Mouse (Mus musculus) CD4-positive, CD25-positive, alpha-beta regulatory T cell, adult 4 months (primary cell): ENCODE data around the gene Fgd6. TPM values are rescaled to one million over a fixed set of nuclear protein-coding genes. Genes with fewer than 3 reads are reported as not detected.

ENCODE experiments used
- ATAC-seq: one replicate; pipeline ENCODE4 v1.8.0; 2017
- polyA plus RNA-seq, 2 experiments: library from polyadenylated mRNA; unstranded; fragments of 100-300 nt; shearing (Covaris generic); gene quantifications; one replicate each; pipeline ENCODE4 v1.2.1; 2017

Gene Fgd6
- polyA plus RNA-seq, 2 experiments from 2014 or later: 1.7 TPM

DNA sequence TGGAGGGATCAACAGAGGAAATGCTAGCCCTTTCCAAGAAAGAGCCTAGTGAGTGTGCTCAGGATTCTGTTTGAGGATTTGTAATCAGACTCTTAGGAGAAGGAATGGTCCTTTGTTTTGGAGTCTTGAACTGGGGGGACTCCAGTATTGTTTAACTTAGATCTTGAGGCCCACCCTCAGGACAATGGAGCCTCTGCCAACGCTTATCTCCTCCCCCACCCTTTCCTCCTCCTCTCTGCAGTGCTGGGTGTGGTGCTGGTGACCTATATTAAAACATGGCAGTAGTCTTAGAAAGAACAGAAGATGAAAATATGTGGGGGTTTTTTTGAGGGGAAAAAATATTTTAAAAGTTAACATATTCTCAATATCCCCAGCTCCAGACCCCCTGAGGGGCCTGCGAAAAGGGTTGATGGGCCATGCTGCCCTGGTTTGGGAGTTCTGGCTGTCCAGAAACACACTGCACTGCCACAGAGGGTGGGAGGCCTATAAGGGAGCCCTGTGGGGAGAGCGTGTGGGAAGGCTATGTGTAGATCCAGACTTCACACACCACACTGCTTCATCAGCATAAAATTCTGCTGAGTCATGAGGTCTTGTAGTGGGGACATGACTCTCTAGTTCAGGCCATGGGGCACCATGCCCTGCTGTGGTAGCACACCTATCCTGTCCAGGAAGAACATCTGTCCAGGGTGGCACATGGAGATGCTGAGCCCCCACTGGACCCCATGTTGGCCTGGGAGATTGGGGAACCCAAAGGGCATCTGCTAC, 61.5 kb downstream of the Fgd6 start:
- ATAC-seq: no peak

DNA sequence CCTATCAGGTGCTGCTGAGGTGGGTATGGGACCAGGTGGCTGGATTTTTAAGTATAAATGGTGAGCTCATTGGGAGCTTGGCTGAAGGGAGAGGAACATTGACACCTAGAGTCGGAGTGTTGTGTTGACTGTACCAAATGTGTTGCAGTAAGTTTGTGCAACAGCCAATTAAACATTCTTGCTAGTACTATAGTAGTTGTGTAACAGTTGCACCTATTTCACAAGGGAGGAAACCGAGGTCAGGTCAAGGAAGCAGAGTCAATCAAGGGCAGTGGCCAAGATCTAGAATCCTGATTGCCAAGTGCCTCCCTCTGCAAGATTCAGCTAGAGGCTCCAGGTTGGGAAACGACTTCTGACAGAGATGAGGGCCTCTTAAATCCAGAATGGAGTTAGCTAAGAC, 62.3 kb downstream of the Fgd6 start:
- ATAC-seq: no peak

DNA sequence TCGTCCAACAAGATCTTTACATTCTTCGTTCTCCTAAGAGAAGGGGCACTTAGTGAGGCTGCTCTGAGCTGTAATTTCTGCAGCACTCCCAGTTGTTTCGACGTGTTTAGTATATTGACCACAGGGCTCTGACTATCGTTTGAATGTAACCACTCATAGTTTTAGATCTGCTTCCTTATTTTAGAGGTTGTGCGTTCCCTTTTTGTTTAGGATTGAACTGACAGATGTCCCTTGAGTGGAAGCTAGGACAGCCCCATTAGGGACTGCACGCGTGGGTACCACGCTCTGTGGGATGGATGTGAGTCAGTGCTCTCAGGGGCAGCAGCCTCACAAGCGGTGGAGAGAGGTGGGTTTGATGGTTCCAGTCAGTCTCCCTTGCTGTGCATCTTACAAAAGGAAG, 69.7 kb downstream of the Fgd6 start:
- no peak for ATAC-seq

DNA sequence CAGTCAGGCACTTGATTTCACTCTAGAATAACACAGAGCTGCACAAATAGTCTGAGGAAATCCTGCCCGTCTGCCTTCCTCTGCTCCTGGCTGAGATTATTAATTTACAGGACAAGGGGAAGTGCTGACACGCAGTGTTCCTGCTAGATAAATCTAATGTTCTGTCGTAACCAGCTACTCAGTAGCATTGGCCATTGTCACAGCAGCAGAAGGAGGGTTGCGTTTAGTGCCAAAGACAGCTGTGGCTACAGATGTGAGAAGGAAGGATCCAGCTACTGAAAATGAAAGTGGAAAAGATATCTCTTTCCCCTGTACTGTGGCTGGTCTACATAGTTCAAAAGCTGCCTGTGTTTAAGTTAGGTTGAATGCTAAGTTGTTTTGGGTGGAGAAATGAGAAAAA, 71.4 kb downstream of the Fgd6 start:
- no peak for ATAC-seq

DNA sequence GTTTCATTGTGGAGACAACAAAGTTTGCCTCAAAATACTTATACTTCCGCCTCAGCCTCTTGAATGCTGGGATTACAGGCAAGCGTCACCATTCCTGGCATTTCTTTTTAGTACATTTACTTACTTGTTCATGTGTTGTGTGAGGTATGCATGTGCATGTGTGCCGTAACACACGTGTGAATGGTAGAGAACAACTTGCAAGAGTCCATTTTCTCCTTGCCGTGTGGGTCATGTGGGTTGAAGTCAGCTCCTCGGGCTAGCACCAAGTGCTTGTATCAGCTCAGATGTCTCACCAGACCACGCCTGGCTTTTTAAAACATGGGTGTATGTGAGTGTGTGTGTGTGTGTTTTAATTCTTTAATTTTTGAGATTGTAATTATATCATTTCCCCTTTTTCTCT, 71.8 kb downstream of the Fgd6 start:
- ATAC-seq: no peak

DNA sequence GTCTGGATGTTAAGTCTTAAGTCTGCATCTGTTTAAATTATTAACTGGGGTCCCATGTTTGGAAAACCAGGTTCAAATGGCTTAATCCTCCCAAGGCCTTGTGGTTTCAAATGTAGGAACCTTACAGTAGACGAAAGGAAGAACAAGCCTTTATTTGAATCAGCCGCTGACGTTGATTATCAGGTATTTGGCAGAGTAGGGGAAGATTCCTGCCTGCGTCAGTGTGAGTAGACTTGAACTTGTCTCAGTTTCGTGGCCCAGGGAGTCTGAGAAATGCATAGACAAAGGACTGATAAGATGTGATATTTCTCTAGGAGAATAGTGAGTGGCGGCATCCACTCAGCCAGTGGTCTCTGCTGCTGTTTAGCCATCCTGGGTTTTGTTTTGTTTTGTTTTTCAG, 73.0 kb downstream of the Fgd6 start:
- no peak for ATAC-seq

DNA sequence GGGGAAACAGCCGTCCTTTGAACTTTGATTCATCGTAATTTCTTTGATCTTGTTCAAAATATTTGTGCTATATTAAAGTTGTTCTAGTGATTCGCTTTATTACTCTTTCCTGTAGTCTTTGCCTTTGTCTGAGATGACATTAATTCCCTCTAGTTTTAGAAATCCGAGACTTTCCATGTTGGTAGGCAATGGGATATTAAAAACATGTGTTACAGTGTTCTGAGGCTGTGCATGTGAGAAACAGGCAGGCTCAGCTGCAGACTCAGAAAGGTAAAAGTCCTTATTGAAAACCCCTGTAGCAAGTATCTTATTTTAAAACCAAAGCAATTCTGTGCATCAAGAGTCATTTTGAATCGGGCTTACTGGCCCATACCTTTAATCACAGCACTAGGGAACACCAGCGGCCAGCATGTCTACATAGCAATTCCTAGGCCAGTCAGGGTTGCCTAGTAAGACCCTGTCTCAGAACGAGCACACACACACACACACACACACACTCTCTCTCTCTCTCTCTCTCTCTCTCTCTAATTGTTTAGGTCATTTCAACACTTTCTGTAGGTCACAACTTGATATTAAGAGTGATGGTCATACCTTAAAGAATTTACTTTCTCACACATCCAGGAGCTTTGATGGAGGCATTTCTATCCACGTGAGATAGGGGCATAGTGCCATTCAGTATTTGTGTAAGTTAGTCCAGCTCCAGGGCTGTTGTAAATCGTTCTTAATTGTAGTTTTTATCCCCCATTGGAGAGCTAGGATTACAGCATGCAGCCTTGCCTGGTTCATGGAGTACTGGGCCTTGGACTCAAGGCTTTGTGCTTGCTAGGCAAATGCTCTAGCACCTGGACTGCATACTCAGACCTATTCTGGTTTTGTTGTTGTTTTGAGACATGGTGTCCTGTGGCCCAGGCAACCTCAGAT, 75.3 kb downstream of the Fgd6 start:
- ATAC-seq: no peak

DNA sequence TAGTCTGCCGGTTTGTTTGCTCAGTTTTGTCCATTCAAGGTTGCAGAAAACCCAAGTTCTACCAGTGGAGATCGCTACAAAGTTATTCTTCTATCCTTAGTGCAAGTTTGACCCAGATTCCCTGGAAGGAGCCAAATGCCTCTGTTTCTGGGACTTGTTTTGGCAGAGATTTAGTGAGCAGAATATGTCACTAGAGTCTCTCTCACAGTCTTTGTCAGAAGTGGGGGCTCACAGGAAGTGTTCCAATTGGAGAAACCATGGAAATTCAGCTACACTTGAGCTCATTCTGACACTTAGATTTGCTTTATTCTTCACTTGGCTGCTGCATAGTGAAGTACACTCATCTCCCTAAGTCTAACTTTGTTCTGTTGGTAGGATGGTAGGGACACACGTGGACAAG, 76.4 kb downstream of the Fgd6 start:
- no peak for ATAC-seq

DNA sequence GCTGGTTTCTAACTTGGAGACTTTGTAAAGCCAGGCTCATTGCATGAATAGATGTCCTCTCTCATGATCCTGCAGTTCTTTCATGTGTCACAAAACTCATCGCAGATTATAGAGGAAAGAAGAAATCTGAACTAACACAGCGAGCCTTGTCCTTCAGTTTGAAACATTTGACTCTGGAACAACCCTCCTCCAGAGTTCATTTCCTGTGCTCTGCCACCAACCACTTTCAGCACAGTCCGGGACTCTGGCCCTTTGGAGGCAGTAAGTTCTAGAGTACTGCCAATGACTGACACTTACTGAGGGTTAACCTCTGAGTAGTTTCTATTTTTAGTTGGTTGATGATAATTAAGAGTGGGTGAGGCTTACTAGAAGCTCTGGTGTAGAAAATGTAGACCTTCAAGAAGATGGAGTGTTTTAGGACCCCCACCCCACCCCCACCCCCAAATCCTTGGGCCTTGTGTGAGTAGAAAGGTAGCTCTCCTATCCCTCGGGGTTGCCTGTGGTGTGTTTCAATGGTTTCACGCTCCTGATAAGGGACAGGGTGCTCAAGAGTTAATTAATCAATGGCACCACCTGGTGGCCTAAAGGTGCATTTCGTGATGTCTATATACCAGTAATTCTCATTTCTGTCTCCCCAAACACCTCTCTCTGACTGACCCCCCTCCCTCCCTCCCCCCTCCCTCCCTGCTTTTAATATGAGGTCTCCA, 80.2 kb downstream of the Fgd6 start:
- peak; percentile 99 for ATAC-seq

DNA sequence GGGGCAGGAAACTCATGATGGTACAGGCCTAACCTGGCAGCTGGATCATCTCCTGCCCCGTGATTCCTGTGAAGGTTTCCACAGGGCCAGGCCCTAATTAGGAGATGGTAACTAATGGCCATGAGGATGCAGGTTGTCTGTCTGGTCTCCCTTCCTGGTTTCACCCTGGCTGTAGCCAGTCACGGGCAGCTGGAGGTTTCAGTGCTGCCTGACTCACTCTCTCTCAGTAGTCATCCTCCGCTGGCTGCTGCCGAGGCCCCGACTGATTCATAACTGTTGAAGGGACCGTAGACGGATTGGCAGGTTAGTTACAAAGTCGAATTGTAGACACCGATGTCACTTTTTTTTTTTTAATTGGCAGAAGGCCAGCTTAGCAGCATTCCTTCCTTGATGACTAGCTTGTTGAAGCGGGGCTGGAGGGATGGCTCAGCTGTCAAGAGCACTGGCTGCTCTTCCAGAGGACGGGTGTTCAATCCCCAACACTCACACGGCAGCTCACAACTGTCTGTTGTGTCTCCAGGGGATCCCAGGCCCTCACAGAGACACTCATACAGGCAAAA, 81.1 kb downstream of the Fgd6 start:
- ATAC-seq: no peak

DNA sequence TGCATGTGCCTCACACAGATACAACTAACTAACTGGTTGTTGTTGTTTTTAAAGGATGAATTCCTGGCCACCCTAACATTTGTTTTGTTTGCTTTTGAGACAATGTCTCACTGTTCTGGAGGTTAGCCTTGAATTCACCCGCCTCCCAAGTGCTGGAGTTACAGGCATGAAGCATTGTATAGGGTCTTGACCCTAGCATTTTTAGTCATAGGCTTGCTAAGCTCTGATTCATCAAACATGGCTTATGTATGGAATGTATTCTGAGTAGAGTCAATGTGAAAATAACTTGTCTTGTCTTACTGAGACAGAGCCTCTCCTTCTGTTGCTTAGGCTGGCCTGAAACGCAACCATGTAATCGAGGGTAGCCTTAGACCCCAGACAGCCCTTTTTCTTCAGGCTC, 82.1 kb downstream of the Fgd6 start:
- no peak for ATAC-seq

DNA sequence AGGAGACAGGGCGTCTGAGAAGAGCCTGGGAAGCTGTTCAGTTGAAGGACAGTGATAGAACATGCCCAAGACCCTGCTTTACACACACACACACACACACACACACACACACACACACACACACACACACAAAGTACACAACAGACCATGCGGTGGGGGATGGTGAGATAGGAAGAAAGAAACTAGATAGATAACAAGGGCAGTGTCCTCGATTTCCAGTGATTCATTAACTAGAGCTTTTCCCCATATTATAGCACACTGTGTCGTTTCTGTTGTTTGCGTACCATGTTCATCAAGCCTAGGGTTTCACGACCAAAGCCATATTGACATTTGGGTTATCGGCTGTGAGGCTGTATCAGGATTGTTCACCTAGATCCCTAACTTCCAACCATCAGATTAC, 83.2 kb downstream of the Fgd6 start:
- no peak for ATAC-seq

DNA sequence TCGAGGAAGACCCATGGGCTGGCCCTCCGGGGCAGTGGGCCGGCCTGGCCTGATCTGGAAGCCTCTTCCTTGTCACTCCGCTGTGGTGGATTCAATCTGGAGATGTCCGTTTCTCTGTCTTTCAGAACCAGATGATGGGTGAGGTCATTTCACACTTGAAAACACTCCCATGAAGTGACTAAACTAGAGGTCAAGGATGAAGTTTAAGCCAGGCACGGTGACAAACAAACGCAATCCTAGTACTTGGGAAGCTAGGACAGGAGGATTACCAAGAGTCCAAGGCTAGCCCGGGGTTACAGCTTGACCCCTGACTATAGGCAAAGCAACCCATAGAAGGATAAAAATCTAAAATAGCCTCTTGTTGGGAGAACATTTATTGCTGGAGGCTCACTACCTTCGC, 84.9 kb downstream of the Fgd6 start:
- ATAC-seq: no peak

DNA sequence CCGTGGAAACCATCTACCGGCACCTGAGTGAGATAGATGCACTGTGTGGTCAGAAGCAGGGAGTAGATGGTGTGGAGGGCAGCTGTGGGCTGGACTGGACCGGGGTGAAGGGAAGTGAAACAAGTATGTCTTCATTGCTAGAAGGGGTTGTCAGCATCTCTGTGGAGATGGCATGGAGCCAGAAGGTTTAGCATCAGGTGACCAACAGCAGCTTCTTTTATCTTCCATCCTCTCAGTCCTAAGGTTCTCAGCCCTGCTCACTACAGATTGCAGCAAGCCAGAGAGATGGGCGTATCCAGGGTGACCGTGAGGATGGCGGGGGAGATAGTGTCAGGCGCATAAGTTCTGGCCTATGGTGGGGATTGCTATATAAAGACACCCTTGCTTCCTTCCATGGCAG, 86.8 kb downstream of the Fgd6 start:
- no peak for ATAC-seq

DNA sequence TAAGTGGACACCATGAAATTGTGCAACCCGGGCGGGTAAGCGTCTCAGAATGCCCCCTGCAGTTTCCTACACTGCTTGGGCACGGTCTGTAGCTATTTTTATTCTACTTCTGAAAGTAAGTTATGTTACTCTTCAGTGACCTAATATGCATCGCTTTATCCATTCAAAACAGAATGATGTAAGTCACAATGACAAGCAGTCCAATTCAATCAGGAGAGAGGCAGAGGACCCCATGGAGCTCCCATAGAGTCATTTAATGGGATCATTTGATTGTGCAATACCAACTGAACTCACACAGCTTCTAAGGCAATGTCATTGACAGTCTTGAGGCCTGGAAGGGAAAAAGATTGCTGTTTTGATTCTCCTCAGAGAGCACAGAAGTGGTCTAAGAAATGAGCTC, 87.8 kb downstream of the Fgd6 start:
- no peak for ATAC-seq

DNA sequence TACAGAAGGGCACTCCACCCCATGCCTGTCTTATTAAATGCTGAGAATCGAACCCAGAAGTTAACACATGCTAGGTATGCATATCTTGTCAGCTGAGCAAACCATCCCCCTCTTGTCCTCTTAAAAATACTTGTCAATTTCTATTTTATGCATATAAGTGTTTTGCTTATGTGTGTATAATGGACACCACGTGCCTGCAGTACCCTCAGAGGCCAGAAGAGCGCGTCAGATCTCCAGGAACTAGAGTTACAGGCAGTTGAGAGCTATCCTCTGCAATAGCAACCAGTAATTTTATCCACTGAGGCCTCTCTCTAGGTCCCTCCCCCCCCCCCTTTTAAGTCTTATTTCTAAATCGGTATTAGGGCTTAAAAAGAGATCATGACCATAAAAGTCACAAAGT, 88.6 kb downstream of the Fgd6 start:
- ATAC-seq: no peak

DNA sequence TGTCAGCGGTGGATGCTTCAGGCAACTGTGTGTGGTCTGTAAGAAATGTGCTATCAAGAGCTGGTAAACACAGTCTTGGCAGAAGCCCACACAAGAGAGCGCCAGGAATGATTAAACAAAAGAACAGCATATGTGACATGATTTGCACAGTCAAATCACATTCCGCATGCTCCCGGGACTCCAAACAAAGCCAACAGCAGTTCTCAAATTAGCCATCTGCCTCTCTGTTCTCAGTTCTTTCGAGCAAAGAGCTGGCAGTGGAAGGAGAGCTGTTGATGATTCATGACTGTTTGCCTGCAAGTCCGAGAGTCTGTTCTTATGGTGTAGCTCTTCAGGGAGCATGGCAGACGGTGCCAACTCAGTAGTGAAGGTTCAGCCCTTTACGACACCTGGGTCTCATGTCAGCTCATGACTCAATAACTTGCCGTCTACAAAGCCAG, 93.9 kb downstream of the Fgd6 start:
- no peak for ATAC-seq

DNA sequence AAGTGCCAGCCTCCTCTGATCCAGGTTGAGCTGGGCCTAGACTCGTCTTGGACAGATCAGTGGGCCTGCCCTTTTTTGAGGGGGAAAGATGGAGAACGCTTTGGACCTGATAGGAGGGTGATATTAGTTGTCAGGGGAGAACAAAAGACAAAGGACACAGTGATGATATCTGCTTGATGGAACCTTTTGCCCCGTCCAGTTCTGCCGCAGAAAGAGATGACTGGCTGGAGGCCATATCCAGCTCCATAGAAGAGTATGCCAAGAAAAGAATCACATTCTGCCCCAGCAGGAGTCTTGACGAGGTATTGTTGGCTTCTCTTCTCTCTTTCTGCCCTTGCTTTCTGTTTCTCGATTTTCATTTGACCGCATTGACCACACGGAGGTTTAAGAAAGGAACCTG, 97.3 kb downstream of the Fgd6 start:
- no peak for ATAC-seq

DNA sequence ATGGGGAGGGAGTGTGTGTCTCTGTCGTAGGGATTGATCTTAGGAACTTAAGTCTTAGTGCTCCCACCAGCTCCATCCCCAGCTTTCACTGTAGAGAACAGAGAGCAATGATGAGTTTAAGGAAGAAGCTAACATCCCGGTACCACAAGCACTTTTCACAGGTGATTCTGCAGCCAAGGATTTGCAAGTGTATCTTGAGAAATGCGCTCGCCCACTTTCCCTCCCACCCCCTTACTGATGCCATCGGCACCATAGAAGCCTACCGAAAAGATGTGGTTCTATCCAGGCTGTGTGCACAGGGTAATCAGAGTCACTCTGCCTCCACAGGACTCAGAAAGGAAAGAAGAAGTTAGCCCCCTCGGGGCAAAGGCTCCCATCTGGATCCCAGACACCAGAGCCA, 97.9 kb downstream of the Fgd6 start:
- no peak for ATAC-seq

DNA sequence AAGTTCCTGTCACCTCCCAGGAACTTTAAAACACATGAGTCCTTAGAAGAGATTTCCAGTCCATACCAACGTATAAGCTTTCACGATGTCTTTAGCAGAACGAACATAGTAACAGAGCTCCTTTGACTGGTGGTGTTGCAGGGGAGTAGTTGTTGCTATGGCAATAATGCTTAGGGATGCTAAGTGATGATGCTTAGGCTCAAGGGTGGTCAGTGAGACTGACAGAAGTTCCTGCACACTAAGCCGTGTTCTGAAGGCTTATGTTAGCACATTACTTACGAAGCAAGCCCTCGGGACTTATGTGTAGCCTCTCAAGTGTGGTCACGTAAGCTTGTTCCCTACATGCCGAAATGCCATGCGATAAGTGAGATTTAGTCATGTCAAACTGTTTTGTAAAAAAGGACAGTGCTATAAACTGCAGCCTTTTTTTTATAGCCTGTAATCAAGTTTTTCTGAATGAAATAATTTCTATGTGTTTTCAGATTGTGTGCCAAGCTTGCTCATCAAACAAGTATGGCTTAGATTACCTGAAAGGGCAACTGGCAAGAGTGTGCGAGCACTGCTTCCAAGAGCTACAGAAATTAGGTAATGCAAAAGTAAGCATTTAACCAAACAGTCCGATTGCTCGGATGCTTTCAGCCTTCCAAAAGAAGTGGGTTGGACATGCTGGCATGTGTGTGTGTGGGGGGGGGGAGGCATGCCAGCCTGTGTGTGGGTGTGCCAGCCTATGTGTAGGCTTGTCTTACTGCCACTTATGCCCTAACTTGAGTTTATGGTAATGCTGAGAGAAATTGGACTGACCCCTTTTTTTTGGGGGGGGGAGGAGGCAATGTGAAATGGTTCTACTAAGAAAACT, 99.0 kb downstream of the Fgd6 start:
- no peak for ATAC-seq

DNA sequence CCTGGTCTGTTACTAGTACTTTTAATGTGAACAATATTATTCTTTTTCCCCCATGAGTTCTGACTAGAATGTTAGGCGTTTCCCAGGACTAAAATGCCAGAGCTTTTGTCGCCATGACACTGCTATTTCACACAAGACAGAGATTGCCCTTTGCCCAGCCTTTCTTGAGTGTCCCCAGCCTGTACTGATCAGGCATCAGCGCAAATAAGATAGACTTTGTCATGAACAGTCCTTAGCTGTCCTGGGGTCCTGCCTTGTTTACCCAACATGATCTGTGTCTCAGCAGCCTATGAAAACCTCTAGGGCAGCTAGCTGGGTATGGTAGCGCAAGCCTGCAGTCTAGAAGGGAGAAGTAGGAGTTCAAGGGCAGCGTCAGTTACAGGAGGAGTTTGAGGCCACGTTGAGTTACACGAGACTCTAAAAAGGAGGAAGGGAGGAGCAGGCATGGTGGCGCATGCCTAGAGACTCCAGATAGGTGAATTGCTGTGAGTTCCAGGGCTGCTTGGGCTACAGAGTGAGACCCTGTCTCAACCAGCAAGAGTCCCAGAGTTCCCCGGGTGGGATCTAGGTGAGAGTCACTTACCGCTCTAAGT, 103.2 kb downstream of the Fgd6 start:
- no peak for ATAC-seq
